Mouse (Mus musculus): ENCODE measurements around the gene Ptpra. TPM values are rescaled to one million over a fixed set of nuclear protein-coding genes. Genes with fewer than 3 reads are reported as not detected.

The Ptpra gene
- total RNA-seq, 4 experiments from 2014 or later = 217 to 237 (median 225) TPM

- DNase-seq (ENCODE audit: low spot score in 2 of 2) = no peak
Measured at GRCm38 (mm10) chr2:130442162-130442561, 7.9 kb upstream of the Ptpra start.

DNA sequence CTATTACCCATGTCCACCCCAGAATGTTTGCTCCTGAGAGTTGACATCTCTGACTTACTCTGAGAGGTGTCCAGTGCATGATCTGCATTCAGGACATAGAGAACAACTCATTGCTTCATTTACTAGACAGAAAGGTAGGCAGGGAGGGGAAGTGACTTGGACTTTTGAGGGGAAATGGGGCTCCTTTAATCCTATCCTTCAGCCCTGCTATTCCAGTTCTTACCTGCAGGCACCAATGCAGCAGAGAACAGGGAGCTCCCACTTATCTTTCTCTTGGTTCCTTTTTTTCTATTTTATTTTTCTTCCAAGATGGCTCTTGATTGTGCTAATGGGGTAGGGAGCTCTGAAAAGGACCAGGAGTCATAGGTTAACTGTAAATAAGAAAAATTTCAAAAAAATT lies 1.6 kb upstream of the Ptpra start:
- no peak for DNase-seq (ENCODE audit: low spot score in 2 of 2)

DNA sequence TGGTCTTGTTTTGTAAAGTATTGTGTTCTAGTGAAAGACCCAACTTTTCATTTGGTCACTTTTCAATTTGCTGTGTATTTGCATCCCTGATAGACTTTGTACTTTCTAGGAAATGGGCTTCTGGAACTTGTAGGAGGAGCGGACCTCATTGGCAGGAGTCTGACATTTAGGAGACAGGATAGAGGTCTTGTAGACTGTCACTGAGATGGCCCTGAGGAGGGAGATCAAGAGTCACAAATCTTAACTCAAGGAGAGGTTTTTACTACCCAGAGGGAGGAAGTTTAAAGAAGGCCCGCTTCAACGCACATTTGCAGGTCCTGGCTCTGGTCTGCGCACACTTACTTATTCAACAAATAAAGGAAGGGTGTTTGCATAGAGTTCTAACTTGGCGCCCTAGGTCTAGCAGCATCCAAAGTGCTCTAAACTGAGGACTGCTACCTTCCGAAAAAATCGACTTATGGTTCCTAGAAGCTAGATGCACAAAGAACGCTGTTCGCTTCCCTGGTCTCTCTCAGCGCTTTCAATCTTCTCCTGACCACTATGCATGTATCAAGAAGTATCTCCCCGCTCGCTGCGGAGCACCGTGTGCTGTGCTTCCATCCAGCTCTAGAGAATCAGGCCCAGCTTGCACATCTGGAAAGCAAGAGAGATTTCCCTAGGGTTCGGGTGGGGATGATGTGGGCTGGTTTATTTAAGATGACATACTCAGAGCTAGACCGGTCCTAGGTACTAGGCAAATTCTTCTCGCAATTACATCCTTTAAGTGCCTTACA lies 871 bp upstream of the Ptpra start:
- no peak for DNase-seq (ENCODE audit: low spot score in 2 of 2)

DNA sequence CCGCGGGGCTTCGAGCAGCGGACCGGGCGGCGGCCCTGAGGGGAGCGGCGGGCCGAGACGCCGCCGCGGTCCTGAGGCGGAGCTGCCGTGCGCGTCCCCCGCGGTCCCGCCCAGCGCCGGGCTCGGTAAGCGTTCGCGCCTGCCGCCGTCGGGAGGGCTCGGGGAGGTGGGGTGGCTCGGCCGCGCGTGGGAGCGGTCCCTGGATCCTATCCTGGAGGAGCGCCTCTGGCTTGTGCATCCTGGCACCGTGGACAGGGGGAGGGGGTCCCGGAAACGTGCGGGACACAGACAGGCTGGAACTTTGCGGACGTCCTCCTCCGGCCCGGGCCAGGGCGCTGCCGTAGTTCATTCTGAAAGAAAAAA lies 337 bp downstream of the Ptpra start:
- peak; percentile 58 to 72 for DNase-seq (ENCODE audit: low spot score in 2 of 2)

- DNase-seq (ENCODE audit: low spot score in 2 of 2) = no peak
Measured at GRCm38 (mm10) chr2:130451086-130451726, 1.1 kb downstream of the Ptpra start.

- no peak for DNase-seq (ENCODE audit: low spot score in 2 of 2)
Measured at GRCm38 (mm10) chr2:130451727-130452090, 1.6 kb downstream of the Ptpra start.

DNA sequence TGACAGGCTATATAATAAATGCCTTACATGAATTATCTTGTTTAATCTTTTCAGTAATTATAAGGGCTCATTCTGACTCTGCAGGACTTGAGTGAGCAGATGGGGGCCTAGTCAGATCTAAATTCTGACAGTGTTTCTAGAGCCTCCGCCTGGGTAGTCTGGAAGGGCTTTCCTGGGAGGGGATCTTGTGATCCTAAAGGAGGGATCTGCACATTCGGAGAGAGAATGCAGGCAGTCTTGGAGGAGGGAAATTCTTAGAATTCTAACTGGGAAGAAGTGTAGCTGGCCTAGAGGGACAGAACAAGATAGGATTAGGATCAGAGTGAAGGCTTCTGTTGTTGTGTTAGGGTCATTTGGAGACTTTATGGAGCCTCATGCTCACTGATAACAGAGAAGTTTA lies 2.2 kb downstream of the Ptpra start:
- no peak for DNase-seq (ENCODE audit: low spot score in 2 of 2)

DNA sequence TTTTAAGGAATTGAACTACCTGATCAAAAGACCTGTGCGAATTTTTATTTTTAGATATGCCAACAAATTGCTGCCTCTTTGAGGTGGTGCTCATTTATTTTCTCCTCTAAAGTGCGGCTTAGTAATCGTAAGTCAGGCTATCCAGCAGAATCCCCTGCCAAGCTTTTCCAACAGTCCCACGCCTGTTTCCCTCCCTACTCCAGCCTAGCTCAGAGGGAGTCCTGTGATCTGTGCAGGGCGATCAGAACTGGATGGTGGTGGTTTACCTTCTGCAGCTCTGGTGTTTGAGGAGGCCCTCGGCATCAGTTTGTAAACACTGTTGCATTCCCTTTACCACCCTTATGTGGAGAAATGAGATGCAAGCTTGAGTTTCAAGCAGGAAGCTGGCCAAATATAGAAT lies 3.3 kb downstream of the Ptpra start:
- no peak for DNase-seq (ENCODE audit: low spot score in 2 of 2)

DNA sequence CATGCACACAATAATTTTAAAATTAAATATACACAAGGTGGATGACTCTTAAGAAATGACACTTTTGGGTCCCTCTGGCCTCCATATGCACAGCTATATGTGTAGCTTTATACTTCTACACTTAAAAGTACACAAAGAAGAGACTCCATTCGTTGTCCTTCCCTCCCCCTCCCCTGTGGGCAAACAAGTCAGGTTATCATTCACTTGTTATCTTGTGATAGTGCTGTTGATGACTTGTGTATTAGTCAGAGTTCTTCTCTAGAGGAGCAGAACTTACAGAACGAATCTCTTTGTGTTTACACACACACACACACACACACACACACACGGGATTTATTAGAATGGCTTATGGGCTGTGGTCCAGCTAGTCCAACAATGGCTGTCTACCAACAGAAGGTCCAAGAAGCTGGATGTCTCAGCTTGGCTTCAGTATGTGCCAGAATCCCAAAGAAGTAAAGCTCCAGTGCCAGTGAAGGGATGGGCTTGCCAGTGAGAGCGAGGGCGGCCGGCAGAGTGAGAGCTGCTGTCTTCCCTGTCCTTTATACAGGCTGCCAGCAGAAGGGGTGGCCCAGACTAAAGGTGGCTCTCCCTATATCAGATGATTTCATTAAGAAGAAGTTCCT lies 4.8 kb downstream of the Ptpra start:
- no peak for DNase-seq (ENCODE audit: low spot score in 2 of 2)

DNA sequence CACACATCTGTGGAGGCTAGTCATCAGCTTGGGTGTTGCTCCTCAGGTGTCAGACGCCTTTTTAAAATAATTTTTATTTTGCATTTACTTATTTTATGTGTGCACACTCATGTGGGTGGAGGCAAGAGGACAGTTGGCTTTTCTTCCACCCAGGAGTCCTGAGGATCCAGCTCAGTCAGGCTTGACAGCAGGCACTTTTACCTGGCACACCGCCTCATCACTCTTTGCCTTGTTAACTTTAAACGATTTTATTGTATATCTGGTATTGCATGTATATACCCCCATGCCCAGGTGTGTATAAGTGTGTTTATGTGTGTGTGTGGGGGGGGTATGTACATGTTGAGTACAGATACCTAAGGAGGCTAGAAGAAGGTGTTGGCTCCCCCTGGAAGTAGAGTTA lies 7.8 kb downstream of the Ptpra start:
- DNase-seq (ENCODE audit: low spot score in 2 of 2) = no peak

GRCm38 (mm10) chr2:130459576-130459975 lies 9.5 kb downstream of the Ptpra start:
- DNase-seq (ENCODE audit: low spot score in 2 of 2) = no peak

DNA sequence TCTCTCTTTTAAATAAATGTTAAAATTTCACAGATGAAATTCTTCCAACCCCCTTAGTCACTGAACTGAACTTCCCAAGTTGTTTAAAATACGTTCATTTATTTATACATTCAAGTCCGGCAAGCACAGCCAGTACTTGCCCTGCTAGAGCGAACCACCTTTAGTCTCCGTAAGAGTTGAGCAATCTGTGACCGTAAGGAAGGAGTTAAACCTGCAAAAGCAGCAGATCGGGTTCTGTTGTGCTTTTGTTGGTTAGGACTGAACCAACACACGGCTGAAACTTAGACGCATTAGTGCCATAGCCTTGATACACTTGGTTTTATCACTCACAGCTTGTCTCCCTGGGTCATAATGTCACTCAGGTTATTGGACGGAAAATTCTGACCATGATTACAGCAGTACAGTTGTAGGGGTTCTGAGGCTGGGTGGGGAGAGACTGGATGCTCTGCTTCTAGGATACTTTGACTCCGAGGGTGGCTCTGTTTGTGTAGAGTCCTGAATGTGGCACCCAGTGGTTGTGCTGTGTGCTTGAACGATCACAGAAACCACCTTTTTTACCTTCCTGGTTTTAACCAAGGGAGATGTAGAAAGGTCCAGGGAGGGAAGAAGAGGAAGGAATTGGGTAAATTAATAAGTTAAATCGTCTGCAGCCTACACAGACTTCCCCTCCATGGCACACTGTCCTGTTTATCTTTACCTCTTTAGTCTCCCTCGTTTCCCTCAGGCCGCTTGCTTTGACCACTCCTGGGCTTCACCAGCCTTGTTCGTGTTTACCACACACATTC lies 11.4 kb downstream of the Ptpra start:
- DNase-seq (ENCODE audit: low spot score in 2 of 2) = no peak

DNA sequence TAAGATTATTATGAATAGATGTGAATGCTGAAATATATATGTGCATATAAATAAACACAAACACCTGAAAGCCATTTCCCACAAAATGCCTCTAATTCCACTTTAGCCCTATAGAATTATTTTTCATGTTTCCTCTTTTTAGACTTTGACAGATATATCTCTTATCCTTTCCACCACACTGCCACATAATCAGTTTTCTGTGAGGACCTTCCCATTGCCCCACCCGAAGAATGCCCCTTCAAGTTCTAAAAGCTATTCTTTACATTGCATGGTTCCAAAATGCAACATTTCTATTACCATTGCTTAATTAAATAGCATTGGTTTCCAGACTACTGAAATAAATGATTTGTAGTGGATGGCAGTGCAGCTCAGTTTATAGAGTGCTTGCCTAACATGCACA lies 16.4 kb downstream of the Ptpra start:
- DNase-seq (ENCODE audit: low spot score in 2 of 2) = no peak

DNA sequence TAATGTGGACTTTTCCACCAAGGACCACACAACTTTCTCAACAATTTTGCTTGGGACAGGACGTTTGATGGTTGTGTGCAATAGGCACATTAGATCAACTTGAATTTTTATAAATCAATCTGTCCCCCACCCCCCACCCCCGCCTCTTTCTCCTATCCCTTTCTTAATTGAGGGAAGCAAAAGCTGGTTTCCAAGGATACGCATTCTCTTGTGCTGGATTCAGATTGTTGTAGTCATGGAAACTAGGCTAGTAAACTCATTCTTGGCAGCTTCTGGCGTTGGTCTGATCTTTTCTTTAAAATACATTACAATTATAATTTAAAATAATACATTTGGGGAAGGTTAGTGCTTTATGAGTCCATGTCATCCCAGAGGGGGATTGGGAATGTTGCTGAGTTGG lies 19.3 kb downstream of the Ptpra start:
- no peak for DNase-seq (ENCODE audit: low spot score in 2 of 2)

DNA sequence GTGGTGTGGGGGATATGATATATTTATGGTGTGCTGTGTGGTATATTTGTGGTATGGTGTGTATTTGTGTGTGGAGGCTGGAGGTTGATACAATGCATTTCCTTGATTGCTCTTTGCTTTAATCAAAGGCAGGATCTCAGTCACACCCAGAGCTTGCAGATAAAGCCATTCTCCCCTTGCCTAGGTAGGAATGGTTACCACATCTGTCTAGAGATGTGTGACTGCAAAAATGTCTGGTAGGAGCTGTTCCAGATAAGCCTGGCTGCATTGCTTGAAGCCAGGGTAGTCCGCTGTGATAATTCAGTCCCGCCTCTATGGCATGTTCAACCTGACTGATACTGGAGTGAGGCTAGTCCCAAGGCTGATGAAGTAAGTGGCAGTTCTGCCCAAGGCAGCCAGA lies 19.9 kb downstream of the Ptpra start:
- no peak for DNase-seq (ENCODE audit: low spot score in 2 of 2)

GRCm38 (mm10) chr2:130472908-130473510 lies 22.9 kb downstream of the Ptpra start:
- no peak for DNase-seq (ENCODE audit: low spot score in 2 of 2)

GRCm38 (mm10) chr2:130475764-130476163 lies 25.7 kb downstream of the Ptpra start:
- DNase-seq (ENCODE audit: low spot score in 2 of 2) = no peak

DNA sequence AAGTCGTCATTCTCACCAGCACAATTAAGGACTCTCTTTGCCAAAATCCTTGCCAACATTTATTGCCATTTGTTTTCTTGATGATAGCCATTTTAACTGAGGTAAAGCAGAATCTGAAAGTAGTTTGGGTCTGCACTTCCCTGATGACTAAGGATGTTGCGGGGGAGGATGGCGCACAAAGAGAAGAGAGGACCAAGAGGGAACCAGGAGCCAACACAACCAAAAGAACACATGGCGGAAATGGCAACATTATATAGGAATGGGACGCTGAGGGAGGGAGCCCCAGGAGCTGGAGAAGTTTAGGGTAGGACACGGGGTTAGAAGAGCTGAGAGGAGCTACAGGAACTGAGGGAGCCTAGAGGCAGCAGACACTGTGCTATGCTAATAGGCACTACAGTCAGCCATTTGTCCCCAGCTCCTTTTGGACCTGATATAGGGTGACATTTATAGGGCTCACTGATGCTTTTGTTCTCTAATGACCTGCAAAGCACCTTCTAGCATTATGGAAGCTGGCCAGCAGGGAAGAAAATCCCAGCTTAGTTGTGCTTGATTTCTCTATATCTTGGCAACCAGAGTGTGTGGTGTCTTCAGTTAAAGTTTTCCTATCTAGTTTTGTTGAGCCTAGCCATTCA lies 26.7 kb downstream of the Ptpra start:
- DNase-seq (ENCODE audit: low spot score in 2 of 2) = no peak

- DNase-seq (ENCODE audit: low spot score in 2 of 2) = no peak
Measured at GRCm38 (mm10) chr2:130482177-130482576, 32.1 kb downstream of the Ptpra start.

- no peak for DNase-seq (ENCODE audit: low spot score in 2 of 2)
Measured at GRCm38 (mm10) chr2:130482700-130483099, 32.6 kb downstream of the Ptpra start.

DNA sequence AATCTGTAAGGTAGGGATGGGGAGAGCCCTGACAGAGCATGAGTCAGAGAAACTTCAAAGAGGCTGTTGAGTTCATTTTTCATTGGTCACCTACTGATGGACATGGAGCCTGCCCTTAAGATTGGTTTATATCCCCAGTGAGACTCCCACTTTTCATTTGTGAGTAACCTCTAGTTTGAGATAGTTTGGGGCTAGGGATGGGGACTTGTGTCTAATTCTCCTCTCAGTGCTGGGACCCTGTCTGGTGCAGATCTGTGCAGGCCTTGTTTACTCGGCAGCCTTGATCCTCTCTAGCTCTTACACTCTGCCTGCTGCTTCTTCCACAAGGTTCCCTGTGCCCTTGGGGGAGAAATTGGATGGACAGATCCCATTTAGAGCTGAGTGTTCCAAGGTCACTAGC lies 34.1 kb downstream of the Ptpra start:
- no peak for DNase-seq (ENCODE audit: low spot score in 2 of 2)

All from left cerebral cortex, adult 8-10 months (tissue).